Mouse (Mus musculus) limb, embryonic 14.5 days (tissue): ENCODE results near the gene Gm10181. TPM values are rescaled to one million over a fixed set of nuclear protein-coding genes. Genes with fewer than 3 reads are reported as not detected.
A peak's percentile ranks its signal among the peaks of the same experiment; 100 is the strongest.

Experiments
- ATAC-seq: fragments of 200-750 bp; cut with Nextera tagmentation; 2 replicates; pipeline ENCODE4 v1.8.0; 2017; ENCODE audit warnings: low read depth, moderate number of reproducible peaks, moderate TSS enrichment; ENCODE audit not compliant: low FRiP score
- DNase-seq: peaks from one replicate; pipeline ENCODE4 v3.0.0-alpha.2; 2015; ENCODE audit warnings: low spot score
- H3K27ac ChIP-seq: fragments of 300-500 bp; sonication (generic); replicated peaks from 2 replicates; pipeline ENCODE4 v1.5.1; 2014; ENCODE audit warnings: low read depth, mild to moderate bottlenecking, low read length, moderate library complexity, mixed read lengths
- H3K27me3 ChIP-seq: fragments of 300-500 bp; sonication (generic); 2 replicates; pipeline ENCODE4 v1.6.1; 2014; ENCODE audit warnings: low read length, mixed read lengths; ENCODE audit not compliant: control insufficient read depth, insufficient read depth
- H3K36me3 ChIP-seq: fragments of 300-500 bp; sonication (generic); 2 replicates; pipeline ENCODE4 v1.6.1; 2014; ENCODE audit warnings: mild to moderate bottlenecking, low read length, moderate library complexity, mixed read lengths; ENCODE audit not compliant: control insufficient read depth, insufficient read depth
- H3K4me1 ChIP-seq: fragments of 300-500 bp; sonication (generic); 2 replicates; pipeline ENCODE4 v1.6.1; 2014; ENCODE audit warnings: antibody characterized with exemption, low read length, mixed read lengths; ENCODE audit not compliant: control insufficient read depth, insufficient read depth
- H3K4me2 ChIP-seq: fragments of 300-500 bp; sonication (generic); replicated peaks from 2 replicates; pipeline ENCODE4 v1.6.1; 2014; ENCODE audit warnings: low read depth, mild to moderate bottlenecking, low read length, moderate library complexity; ENCODE audit not compliant: severe bottlenecking
- H3K4me3 ChIP-seq: fragments of 300-500 bp; sonication (generic); replicated peaks from 2 replicates; pipeline ENCODE4 v1.5.1; 2014; ENCODE audit warnings: low read length
- H3K9ac ChIP-seq: fragments of 300-500 bp; sonication (generic); 2 replicates; pipeline ENCODE4 v1.6.1; 2014; ENCODE audit warnings: mild to moderate bottlenecking, low read depth, low read length, moderate library complexity; ENCODE audit not compliant: severe bottlenecking
- H3K9me3 ChIP-seq: fragments of 300-500 bp; sonication (generic); 2 replicates; pipeline ENCODE4 v1.6.1; 2016; ENCODE audit warnings: low read length; ENCODE audit not compliant: control insufficient read depth
- POLR2A ChIP-seq: fragments of 200-500 bp; IDR thresholded peaks from 2 replicates; pipeline ENCODE4 v1.8.0; 2012; ENCODE audit warnings: inconsistent platforms, mild to moderate bottlenecking, moderate library complexity, borderline replicate concordance; ENCODE audit not compliant: insufficient read depth, insufficient read length; ENCODE audit errors: extremely low read depth
- WGBS: fragments of 180-500 bp; shearing (Covaris S2); extraction: QIAGEN DNeasy Blood & Tissue Kit; methylation state at CpG from one replicate; pipeline ENCODE4 v1.1.7; 2014; 5-methylcytosine and 5-hydroxymethylcytosine counted together
- polyA plus RNA-seq, 2 experiments: library from polyadenylated mRNA; depleted of rRNA in 1 of 2; stranded (reverse) in 1 of 2; unstranded in 1 of 2; fragments of >200 nt; fragmentation: Nextera tagmentation in 1 of 2; extraction: Ambion mirVana in 1 of 2; gene quantifications; 2 replicates each; pipeline versions ENCODE4 v1.2.1 to v1.2.3; 2012 to 2014

The Gm10181 gene
- polyA plus RNA-seq (2012; rRNA removed) (not detected in 2 replicates), polyA plus RNA-seq (2014; fragmentation: Nextera tagmentation; extraction: Ambion mirVana) (not detected in 2 replicates)

- H3K4me1 ChIP-seq = no peaks in the 10 kb centered on the region
- H3K9me3 ChIP-seq = no peaks in the 10 kb centered on the region
- DNase-seq (no peak), ATAC-seq (no peak)
- H3K4me3 ChIP-seq = no peak within 1 kb of the TSS
- 79% methylated on average over 2 of the region's 2 CpGs for WGBS
- no peak within 1 kb of the TSS for H3K9ac ChIP-seq
- no peaks in the 10 kb centered on the region for H3K27me3 ChIP-seq
- no peak within 1 kb of the TSS for H3K4me2 ChIP-seq
- H3K36me3 ChIP-seq = no peaks in the 10 kb centered on the region
- H3K27ac ChIP-seq = no peak within 1 kb of the TSS
- no peak for TF ChIP-seq POLR2A
These were observed at the start of gene Gm10181 for GRCm38 (mm10) chr9:25089122-25089521. Gene Gm10181, plus strand, starts transcription at chr9:25089422.

GRCm38 (mm10) chr9:25041665-25042064 is 47.6 kb upstream of the Gm10181 start:
- no peaks in the 10 kb centered on the region for H3K27me3 ChIP-seq
- H3K9ac ChIP-seq = no peak overlapping the region
- WGBS = 22% methylated on average over 6 of the region's 6 CpGs
- no peak overlapping the region for H3K4me3 ChIP-seq
- H3K9me3 ChIP-seq = no peaks in the 10 kb centered on the region
- TF ChIP-seq POLR2A = no peak
- no peak for ATAC-seq
- H3K36me3 ChIP-seq = no peaks in the 10 kb centered on the region
- H3K27ac ChIP-seq = no peak overlapping the region
- DNase-seq = peak; percentile 89
- no peak overlapping the region for H3K4me2 ChIP-seq
- no peaks in the 10 kb centered on the region for H3K4me1 ChIP-seq

- WGBS = 41% methylated on average over 15 of the region's 15 CpGs
- no peak overlapping the region for H3K9ac ChIP-seq
- DNase-seq = peak; percentile 17
- H3K4me2 ChIP-seq = no peak overlapping the region
- ATAC-seq = no peak
- no peaks in the 10 kb centered on the region for H3K4me1 ChIP-seq
- H3K4me3 ChIP-seq = no peak overlapping the region
- no peaks in the 10 kb centered on the region for H3K36me3 ChIP-seq
- H3K27ac ChIP-seq = no peak overlapping the region
- H3K27me3 ChIP-seq = no peaks in the 10 kb centered on the region
- no peak for TF ChIP-seq POLR2A
- no peaks in the 10 kb centered on the region for H3K9me3 ChIP-seq
These were observed 46.8 kb upstream of the Gm10181 start for GRCm38 (mm10) chr9:25042162-25043111.

- Histone ChIP-seq H3K4me1 (no peaks in the 10 kb centered on the region), H3K27me3 (no peaks in the 10 kb centered on the region), H3K4me3 (no peak overlapping the region), H3K4me2 (no peak overlapping the region), H3K36me3 (no peaks in the 10 kb centered on the region), H3K9me3 (no peaks in the 10 kb centered on the region), H3K9ac (no peak overlapping the region), H3K27ac (no peak overlapping the region)
- DNase-seq (no peak), ATAC-seq (no peak)
- no peak for TF ChIP-seq POLR2A
- WGBS = 87% methylated on average over 3 of the region's 3 CpGs
These were observed 44.9 kb upstream of the Gm10181 start for GRCm38 (mm10) chr9:25044325-25044724.

- no peaks in the 10 kb centered on the region for H3K36me3 ChIP-seq
- no peak overlapping the region for H3K4me3 ChIP-seq
- no peaks in the 10 kb centered on the region for H3K4me1 ChIP-seq
- H3K27ac ChIP-seq = no peak overlapping the region
- whole genome bisulfite sequencing = 27% methylated on average over 2 of the region's 2 CpGs
- H3K4me2 ChIP-seq = no peak overlapping the region
- TF ChIP-seq POLR2A = no peak
- ATAC-seq (no peak), DNase-seq (no peak)
- no peak overlapping the region for H3K9ac ChIP-seq
- H3K9me3 ChIP-seq = no peaks in the 10 kb centered on the region
- no peaks in the 10 kb centered on the region for H3K27me3 ChIP-seq
These were observed 40.9 kb upstream of the Gm10181 start for GRCm38 (mm10) chr9:25048289-25048688.
